Comparison of ENCODE assay signal across 10 mouse cellular contexts in the genomic region with DNA sequence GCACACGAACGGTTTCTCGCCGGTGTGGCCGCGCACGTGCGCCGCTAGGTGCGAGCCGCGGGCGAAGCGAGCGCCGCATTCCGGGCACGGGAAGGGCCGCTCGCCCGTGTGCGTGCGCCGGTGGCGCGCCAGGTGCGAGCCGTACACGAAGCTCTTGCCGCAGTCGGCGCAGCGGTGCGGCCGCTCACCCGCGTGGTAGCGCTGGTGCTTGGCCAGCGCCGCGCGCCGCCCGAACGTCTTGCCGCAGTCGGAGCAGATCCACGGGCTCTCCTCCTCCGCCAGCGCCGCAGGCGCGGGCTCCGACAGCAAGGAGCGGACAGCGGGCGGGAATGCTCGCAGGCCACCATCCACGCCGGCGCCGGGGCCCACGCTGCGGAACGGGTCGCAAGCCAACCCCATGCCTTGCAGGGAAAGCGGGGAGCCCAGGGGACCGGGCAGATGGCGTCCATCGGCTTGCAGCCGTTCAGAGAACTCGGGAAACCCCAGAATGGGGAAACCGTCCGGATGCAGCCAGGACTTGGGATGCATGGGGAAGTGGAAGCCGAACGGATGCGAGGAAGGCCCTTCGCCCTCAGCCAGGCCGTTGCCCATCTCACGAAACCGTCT. TPM values are rescaled to one million over a fixed set of nuclear protein-coding genes. Genes with fewer than 3 reads are reported as not detected.
A peak's percentile ranks its signal among the peaks of the same experiment; 100 is the strongest.
DNase-seq lines count a peak whose midpoint lies in the region; ATAC-seq and TF ChIP-seq lines count a peak whose summit lies in the region.
"Had no signal": no experiment of that assay in that cellular context is flagged by ENCODE, and none has a peak within 500 bp of the region (broad histone marks: within the 10 kb centered on the region; RNA-seq: fewer than 3 reads in every experiment).

No protein-coding gene starts in this region.

- H3K4me2 ChIP-seq in heart, embryonic 16.5 days (ENCODE audit: low read depth, low read length) = peak overlapping the region; percentile 69
- H3K4me2 ChIP-seq in limb, embryonic 14.5 days (replicated peaks; ENCODE audit: low read depth, low read length, severe bottlenecking) = peak overlapping the region; percentile 77

- TF ChIP-seq POLR2A in limb, embryonic 14.5 days (IDR thresholded peaks at IDR 0.05; ENCODE audit: borderline replicate concordance, extremely low read depth, insufficient read depth, insufficient read length) = no peak

- no peaks in the 10 kb centered on the region; the same call in 1 of the 2 replicates for H3K36me3 ChIP-seq in heart, embryonic 16.5 days (ENCODE audit: control insufficient read depth, insufficient read depth)
- H3K36me3 ChIP-seq in forebrain, embryonic 10.5 days (replicated peaks) = peaks cover 79% of the 10 kb centered on the region
- H3K36me3 ChIP-seq in limb, embryonic 14.5 days (ENCODE audit: control insufficient read depth, insufficient read depth, low read length) = peaks cover 72% of the 10 kb centered on the region

- ATAC-seq in heart, embryonic 16.5 days (replicated peaks; ENCODE audit: extremely low read depth, insufficient read depth, low FRiP score) = no peak
- peak; percentile 35; the same call in 1 of the 2 replicates for ATAC-seq in limb, embryonic 14.5 days (ENCODE audit: low FRiP score, low read depth)
- ATAC-seq: Patski had no signal

- 8% methylated on average over 75 of the region's 81 CpGs for WGBS in heart, embryonic 16.5 days
- WGBS in forebrain, embryonic 10.5 days = 2% methylated on average over 81 of the region's 81 CpGs
- WGBS in limb, embryonic 14.5 days = 4% methylated on average over 77 of the region's 81 CpGs

- H3K9ac ChIP-seq in heart, embryonic 16.5 days (ENCODE audit: low read length) = peak overlapping the region; percentile 20; the same call in 1 of the 2 replicates
- peak overlapping the region; percentile 38; the same call in 1 of the 2 replicates for H3K9ac ChIP-seq in limb, embryonic 14.5 days (ENCODE audit: low read depth, low read length, severe bottlenecking)

- H3K27ac ChIP-seq in heart, embryonic 16.5 days (ENCODE audit: low read length) = no peak overlapping the region
- no peak overlapping the region for H3K27ac ChIP-seq in forebrain, embryonic 10.5 days
- H3K27ac ChIP-seq in limb, embryonic 14.5 days (replicated peaks; ENCODE audit: low read depth, low read length) = no peak overlapping the region

- H3K9me3 ChIP-seq in heart, embryonic 16.5 days (replicated peaks; ENCODE audit: control insufficient read depth, low read length) = no peaks in the 10 kb centered on the region
- H3K9me3 ChIP-seq in forebrain, embryonic 10.5 days = no peaks in the 10 kb centered on the region
- H3K9me3 ChIP-seq in limb, embryonic 14.5 days (ENCODE audit: control insufficient read depth, low read length) = no peaks in the 10 kb centered on the region

- H3K4me1 ChIP-seq in heart, embryonic 16.5 days (ENCODE audit: control insufficient read depth, insufficient read depth, low read length) = peaks cover 11% of the 10 kb centered on the region
- peaks cover 25% of the 10 kb centered on the region for H3K4me1 ChIP-seq in forebrain, embryonic 10.5 days
- peaks cover 13% of the 10 kb centered on the region for H3K4me1 ChIP-seq in limb, embryonic 14.5 days (ENCODE audit: control insufficient read depth, insufficient read depth, low read length)

- peaks cover 73% of the 10 kb centered on the region for H3K27me3 ChIP-seq in heart, embryonic 16.5 days (ENCODE audit: control insufficient read depth, insufficient read depth, low read length)
- H3K27me3 ChIP-seq in forebrain, embryonic 10.5 days (ENCODE audit: poor library complexity, severe bottlenecking) = peaks cover 95% of the 10 kb centered on the region
- peaks cover 67% of the 10 kb centered on the region for H3K27me3 ChIP-seq in limb, embryonic 14.5 days (ENCODE audit: control insufficient read depth, insufficient read depth, low read length)
- H3K27me3 ChIP-seq: Patski had no signal

- DNase-seq in heart, adult 11 months = no peak
- peak; percentile 65 for DNase-seq in ZHBTc4 (ENCODE audit: low read depth, low spot score)
- DNase-seq in forebrain, embryonic 10.5 days (ENCODE audit: extremely low spot score, low spot score) = peak; percentile 38
- DNase-seq in limb, embryonic 14.5 days (ENCODE audit: low spot score) = no peak
- peak; percentile 47 for DNase-seq in right cerebral cortex, postnatal 4 days
- no peak for DNase-seq in layer of hippocampus, postnatal 25 days (ENCODE audit: extremely low spot score in 1 of 2, low spot score in 1 of 2)
- no peak for DNase-seq in urinary bladder, adult 2 months (ENCODE audit: low spot score)

- H3K4me3 ChIP-seq in heart, embryonic 16.5 days (ENCODE audit: low read length) = peak overlapping the region; percentile 48
- H3K4me3 ChIP-seq in forebrain, embryonic 10.5 days = peak overlapping the region; percentile 49
- peak overlapping the region; percentile 41 for H3K4me3 ChIP-seq in limb, embryonic 14.5 days (replicated peaks; ENCODE audit: low read length)

RNA-seq across cellular contexts. Expression of a gene that starts 15.8 kb away (rescaled TPM):
- 1.5 and 1.9 TPM in 2 replicates for polyA plus RNA-seq in heart, embryonic 16.5 days (2015; fragmentation: Nextera tagmentation; extraction: Ambion mirVana)
- 3.1 and 3.4 TPM in 2 replicates for polyA plus RNA-seq in forebrain, embryonic 10.5 days (2016; fragmentation: Nextera tagmentation; extraction: Ambion mirVana)
- 9.1 and 12.2 TPM in 2 replicates for polyA plus RNA-seq in limb, embryonic 14.5 days (2012; rRNA removed)
- 2.8 and 4.1 TPM in 2 replicates for polyA plus RNA-seq in limb, embryonic 14.5 days (2014; fragmentation: Nextera tagmentation; extraction: Ambion mirVana)
- 10 to 100 TPM; 22.0 to 22.5 TPM for total RNA-seq in layer of hippocampus, postnatal 25 days (2021)
- 3.2 and 5.9 TPM in 2 replicates for polyA plus RNA-seq in urinary bladder, adult 2 months (2012; rRNA removed)

RNA-seq across cellular contexts. Expression of a gene that starts 19.0 kb away (rescaled TPM):
- 7.5 and 7.8 TPM in 2 replicates for polyA plus RNA-seq in heart, embryonic 16.5 days (2015; fragmentation: Nextera tagmentation; extraction: Ambion mirVana)
- polyA plus RNA-seq in forebrain, embryonic 10.5 days (2016; fragmentation: Nextera tagmentation; extraction: Ambion mirVana) = 19.7 and 24.1 TPM in 2 replicates
- polyA plus RNA-seq in limb, embryonic 14.5 days (2012; rRNA removed) = 25.2 and 30.9 TPM in 2 replicates
- polyA plus RNA-seq in limb, embryonic 14.5 days (2014; fragmentation: Nextera tagmentation; extraction: Ambion mirVana) = 19.1 and 22.2 TPM in 2 replicates
- 10 to 100 TPM; 28.4 to 31.2 TPM for total RNA-seq in layer of hippocampus, postnatal 25 days (2021)
- 12.6 and 12.7 TPM in 2 replicates for polyA plus RNA-seq in urinary bladder, adult 2 months (2012; rRNA removed)

RNA-seq across cellular contexts. Expression of a gene that starts 27.3 kb away (rescaled TPM):
- not detected in 2 replicates for polyA plus RNA-seq in heart, embryonic 16.5 days (2015; fragmentation: Nextera tagmentation; extraction: Ambion mirVana)
- polyA plus RNA-seq in forebrain, embryonic 10.5 days (2016; fragmentation: Nextera tagmentation; extraction: Ambion mirVana) = not detected in 2 replicates
- polyA plus RNA-seq in limb, embryonic 14.5 days (2012; rRNA removed) = not detected in 2 replicates
- not detected in 2 replicates for polyA plus RNA-seq in limb, embryonic 14.5 days (2014; fragmentation: Nextera tagmentation; extraction: Ambion mirVana)
- total RNA-seq in layer of hippocampus, postnatal 25 days (2021) = not detected
- not detected in 2 replicates for polyA plus RNA-seq in urinary bladder, adult 2 months (2012; rRNA removed)
- polyA plus RNA-seq: large intestine, adult 2 months; Patski had no signal

RNA-seq across cellular contexts. Expression of a gene that starts 39.4 kb away (rescaled TPM):
- not detected in 2 replicates for polyA plus RNA-seq in heart, embryonic 16.5 days (2015; fragmentation: Nextera tagmentation; extraction: Ambion mirVana)
- polyA plus RNA-seq in forebrain, embryonic 10.5 days (2016; fragmentation: Nextera tagmentation; extraction: Ambion mirVana) = not detected in 2 replicates
- polyA plus RNA-seq in limb, embryonic 14.5 days (2012; rRNA removed) = 9.1 and 11.4 TPM in 2 replicates
- polyA plus RNA-seq in limb, embryonic 14.5 days (2014; fragmentation: Nextera tagmentation; extraction: Ambion mirVana) = 0.26 and 0.35 TPM in 2 replicates
- total RNA-seq in layer of hippocampus, postnatal 25 days (2021) = 1 to 10 TPM; 5.5 to 6.6 TPM
- 0.43 and 0.49 TPM in 2 replicates for polyA plus RNA-seq in urinary bladder, adult 2 months (2012; rRNA removed)
- polyA plus RNA-seq: Patski had no signal

Comparison
In these comparisons a context has a peak if more than half of its experiments do, and no peak if none do; other contexts are left out.
1. DNase-seq: peak in ZHBTc4 (single experiment), forebrain, embryonic 10.5 days (single experiment) and right cerebral cortex, postnatal 4 days (single experiment); none in heart, adult 11 months (single experiment), limb, embryonic 14.5 days (single experiment), layer of hippocampus, postnatal 25 days (0 of 2) and urinary bladder, adult 2 months (single experiment).
2. Peak in every context shown above with its lines, with median percentiles within 50 percentile points of each other: H3K4me3 ChIP-seq.